Mouse (Mus musculus) bone marrow, adult 2 months (tissue): ENCODE results near the gene Sdk2. TPM values are rescaled to one million over a fixed set of nuclear protein-coding genes. Genes with fewer than 3 reads are reported as not detected.

ENCODE experiments used
- H3K27ac ChIP-seq: fragments of 200-500 bp; 2 replicates; pipeline ENCODE4 v1.5.1; 2012; ENCODE audit warnings: low read depth, mild to moderate bottlenecking, control low read depth, inconsistent platforms, low read length; ENCODE audit not compliant: control insufficient read depth, poor library complexity, insufficient read depth
- H3K4me1 ChIP-seq: fragments of 200-500 bp; 2 replicates; pipeline ENCODE4 v1.6.1; 2011; ENCODE audit warnings: low read length; ENCODE audit not compliant: control insufficient read depth, insufficient read depth
- H3K4me3 ChIP-seq: fragments of 200-500 bp; replicated peaks from 2 replicates; pipeline ENCODE3; 2011; ENCODE audit warnings: mild to moderate bottlenecking, low read depth, low read length, control low read depth; ENCODE audit not compliant: control insufficient read depth
- CTCF ChIP-seq: fragments of 200-500 bp; IDR thresholded peaks from 2 replicates; pipeline ENCODE4 v1.5.1; 2011; ENCODE audit warnings: low read length, control low read depth; ENCODE audit not compliant: control insufficient read depth, insufficient read depth
- POLR2A ChIP-seq: fragments of 200-500 bp; IDR thresholded peaks from 2 replicates; pipeline ENCODE4 v1.6.1; 2011; ENCODE audit warnings: low read depth, mild to moderate bottlenecking, control low read depth, low read length, borderline replicate concordance; ENCODE audit not compliant: control insufficient read depth
- WGBS: fragments of 180-500 bp; shearing (Covaris S2); methylation state at CpG from one replicate; pipeline ENCODE4 v1.1.7; 2018; 5-methylcytosine and 5-hydroxymethylcytosine counted together
- polyA plus RNA-seq: library from polyadenylated mRNA; stranded (reverse); fragments of >200 nt; gene quantifications from 2 replicates; pipeline ENCODE4 v1.2.4, GENCODE M21; 2011; ENCODE audit warnings: low replicate concordance; ENCODE audit not compliant: missing spikeins, insufficient read depth, insufficient read length

Sdk2 gene
- polyA plus RNA-seq, 1 experiment = 0.17 TPM

DNA sequence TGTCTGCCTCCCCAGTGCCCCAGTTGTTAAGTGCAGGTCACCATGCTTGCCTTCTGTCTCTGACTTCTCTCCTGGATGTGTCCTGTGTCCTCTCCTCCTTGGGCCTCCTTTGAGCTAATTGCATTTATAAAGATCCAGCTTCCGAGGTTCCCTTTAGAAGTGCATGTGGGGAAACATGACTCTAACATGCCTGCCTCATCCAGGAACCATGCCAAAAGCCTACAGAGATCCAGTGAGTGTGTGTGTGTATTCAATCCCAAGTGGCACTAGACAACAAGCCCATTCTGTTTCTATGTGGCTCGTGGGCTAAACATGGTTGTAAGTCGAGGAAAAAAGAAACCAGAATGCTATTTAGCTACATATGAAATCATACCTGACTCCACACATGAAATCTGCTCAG, 298.5 kb downstream of the Sdk2 start:
- no peak overlapping the region for H3K4me3 ChIP-seq
- WGBS = 69% methylated on average over 3 of the region's 3 CpGs
- no peak overlapping the region for H3K27ac ChIP-seq
- TF ChIP-seq POLR2A = no peak
- TF ChIP-seq CTCF = no peak
- peaks cover 9% of the 10 kb centered on the region for H3K4me1 ChIP-seq

DNA sequence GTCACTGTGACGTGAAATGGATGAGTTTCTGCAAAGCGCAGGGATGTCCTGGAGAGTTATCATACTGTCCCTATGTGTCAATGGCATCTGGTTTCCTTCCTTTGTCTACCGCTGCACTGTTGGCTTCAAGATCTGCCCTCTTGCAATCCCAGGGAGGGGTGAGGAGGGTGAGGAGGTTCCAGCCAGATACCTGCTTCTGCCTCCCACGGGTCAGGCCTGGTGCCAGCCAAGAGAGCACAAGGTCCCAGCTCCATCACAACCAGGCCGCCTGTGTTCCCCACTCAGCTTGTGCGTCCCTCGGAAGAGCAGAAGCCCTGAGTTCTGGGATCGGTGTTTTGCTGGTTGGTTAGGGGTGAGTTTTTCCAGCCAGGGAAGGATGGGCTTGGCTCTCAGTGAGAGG, 299.6 kb downstream of the Sdk2 start:
- TF ChIP-seq POLR2A = no peak
- TF ChIP-seq CTCF = no peak
- Histone ChIP-seq H3K27ac (peak overlapping the region; percentile 4; the same call in 1 of the 2 replicates), H3K4me3 (no peak overlapping the region), H3K4me1 (peaks cover 9% of the 10 kb centered on the region)
- 60% methylated on average over 8 of the region's 8 CpGs for WGBS

DNA sequence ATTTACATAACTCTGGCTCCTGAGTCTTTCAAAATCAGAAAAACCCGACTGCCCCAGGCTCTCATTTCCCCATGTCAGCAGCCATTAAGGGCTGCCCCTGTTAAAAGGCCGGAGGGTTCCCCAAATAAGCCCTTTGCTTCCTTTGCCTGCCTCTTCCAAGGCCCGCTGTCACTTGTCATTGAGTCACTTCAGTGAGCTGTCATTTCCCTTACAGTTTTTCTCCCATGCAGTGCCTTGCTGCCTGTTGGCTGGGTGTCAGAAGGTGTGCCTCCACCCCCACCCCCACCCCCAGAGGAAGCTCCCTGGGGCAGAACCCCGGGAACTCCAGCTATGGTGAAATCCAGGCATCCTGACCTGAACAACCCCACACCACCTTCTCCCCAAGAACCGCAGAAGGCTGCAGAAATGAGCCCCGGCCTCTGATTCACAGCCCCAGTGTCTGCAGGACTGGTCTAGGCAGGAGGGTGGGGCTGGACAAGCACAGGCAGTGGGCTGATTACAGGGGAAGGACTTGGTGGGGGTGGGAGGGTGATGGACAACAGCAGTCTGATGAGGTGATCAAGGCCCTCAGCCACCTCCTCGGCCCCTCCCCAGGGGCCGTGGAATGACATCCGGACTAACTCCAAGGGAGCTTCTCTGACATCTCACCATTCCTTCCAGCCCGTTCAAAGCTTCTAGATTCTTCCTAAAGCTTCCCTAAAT, 300.4 kb downstream of the Sdk2 start:
- peaks cover 11% of the 10 kb centered on the region for H3K4me1 ChIP-seq
- 47% methylated on average over 10 of the region's 10 CpGs for WGBS
- H3K27ac ChIP-seq = peak overlapping the region; percentile 71

DNA sequence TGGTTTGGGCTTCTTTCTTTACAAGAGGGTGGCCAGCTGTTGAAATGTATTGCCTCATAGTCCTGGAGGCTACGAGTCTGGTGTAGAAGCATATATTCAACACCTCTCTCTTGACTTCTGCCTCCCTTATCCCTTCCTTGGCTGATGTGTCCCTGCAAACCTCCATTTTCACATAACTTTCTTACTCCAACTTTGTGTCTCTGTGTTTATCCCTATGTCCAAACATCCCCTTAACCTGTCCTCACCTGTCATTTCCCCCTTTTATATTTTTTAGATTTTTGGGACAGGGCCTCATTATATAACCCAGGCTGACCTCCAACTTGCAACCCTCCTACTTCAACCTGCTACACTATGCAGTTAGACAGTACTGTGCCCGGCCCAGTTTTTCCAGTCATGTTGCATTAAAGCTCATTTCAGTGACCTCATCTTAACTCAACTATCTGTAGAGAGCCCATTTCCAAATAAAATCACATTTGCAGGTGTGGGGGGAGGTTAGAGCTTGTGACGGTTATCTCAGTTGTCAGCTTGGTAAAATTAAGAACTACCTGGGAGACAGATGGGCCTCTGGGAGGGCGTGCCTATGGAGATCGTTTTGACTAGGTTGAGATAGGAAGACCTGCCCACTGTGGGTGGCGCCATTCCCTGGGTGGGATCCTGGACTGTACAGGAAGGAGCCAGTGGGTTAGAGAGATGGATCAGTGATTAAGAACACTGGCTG, 302.6 kb downstream of the Sdk2 start:
- 68% methylated on average over 6 of the region's 6 CpGs for WGBS
- TF ChIP-seq CTCF = no peak
- no peak for TF ChIP-seq POLR2A
- Histone ChIP-seq H3K4me3 (no peak overlapping the region), H3K4me1 (peaks cover 11% of the 10 kb centered on the region), H3K27ac (no peak overlapping the region)

More for the DNA sequence above, 300.4 kb downstream of the Sdk2 start:
- H3K4me3 ChIP-seq = no peak overlapping the region
- TF ChIP-seq POLR2A (no peak), CTCF (no peak)

DNA sequence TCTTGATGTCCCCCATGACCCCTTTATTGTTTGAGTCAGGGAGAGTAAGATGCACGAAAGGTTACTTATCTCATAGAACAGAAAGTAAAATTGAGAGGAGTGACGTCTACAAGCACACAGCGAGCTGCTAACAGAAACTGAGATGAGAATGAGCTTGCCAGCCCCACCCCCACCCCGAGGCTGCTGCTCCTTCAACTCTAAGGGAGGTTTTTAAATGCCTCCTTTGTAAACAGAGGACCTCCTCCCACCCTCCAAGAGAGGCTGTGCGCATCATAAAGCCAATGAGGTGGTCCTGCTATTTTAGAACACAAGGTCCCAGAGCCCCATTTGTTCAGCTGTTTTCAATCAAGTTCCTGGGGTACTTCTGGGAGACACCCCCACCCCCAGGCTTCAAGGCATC, 303.4 kb downstream of the Sdk2 start:
- H3K27ac ChIP-seq = no peak overlapping the region
- peaks cover 11% of the 10 kb centered on the region for H3K4me1 ChIP-seq
- no peak overlapping the region for H3K4me3 ChIP-seq
- WGBS = 37% methylated on average over 5 of the region's 5 CpGs
- TF ChIP-seq CTCF (no peak), POLR2A (no peak)

DNA sequence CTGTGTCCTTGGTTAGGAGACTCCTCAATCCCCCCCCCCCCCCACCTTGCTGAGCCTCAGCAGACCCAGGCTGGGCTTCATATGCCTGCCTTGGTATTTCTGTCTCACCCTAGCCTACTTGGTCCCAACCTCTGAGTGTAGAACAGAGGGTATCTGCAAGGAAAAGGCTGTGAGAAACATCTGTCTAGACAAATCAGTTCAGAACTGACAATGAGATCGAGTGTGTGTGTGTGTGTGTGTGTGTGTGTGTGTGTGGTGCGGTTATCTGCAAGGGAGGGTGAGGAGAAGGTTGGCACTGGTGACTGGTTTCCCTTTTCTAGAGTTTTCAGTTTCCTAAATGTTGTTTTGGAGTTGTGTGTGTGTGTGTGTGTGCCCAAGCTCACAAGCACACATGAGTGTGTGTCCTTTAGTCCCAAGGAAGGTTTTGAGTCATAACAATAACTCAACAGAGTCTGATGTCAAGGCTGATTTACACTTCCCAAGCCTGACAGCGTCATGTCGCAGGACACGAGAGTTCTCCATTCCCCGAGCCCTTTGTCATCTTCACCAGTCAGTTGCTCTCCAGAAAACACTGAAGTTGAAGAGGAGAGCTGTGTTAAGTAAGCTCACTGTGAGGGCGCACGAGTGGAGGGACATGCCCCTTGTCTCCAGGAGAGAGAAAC, 304.6 kb downstream of the Sdk2 start:
- Histone ChIP-seq H3K4me3 (no peak overlapping the region), H3K4me1 (peaks cover 9% of the 10 kb centered on the region), H3K27ac (no peak overlapping the region)
- WGBS = 61% methylated on average over 8 of the region's 8 CpGs
- no peak for TF ChIP-seq CTCF
- no peak for TF ChIP-seq POLR2A

DNA sequence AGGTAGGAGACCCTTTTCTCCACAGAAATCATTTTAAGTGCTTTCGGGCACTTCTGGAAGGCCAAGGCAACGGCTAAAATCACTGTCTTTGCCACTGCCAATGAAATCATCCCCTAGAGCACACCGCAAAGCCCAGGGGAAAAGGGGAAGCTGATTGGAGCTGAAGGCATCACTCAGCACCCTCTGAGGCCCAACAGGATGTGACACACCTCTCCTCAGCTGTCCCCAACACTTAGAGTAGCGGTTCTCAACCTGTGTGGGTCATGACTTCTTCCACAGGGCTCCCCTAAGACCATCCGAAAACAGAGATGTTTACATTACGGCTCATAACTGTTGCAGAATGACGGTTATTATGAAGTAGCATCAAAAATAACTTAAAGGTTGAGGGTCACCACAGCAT, 305.2 kb downstream of the Sdk2 start:
- 27% methylated on average over 7 of the region's 7 CpGs for WGBS
- H3K27ac ChIP-seq = no peak overlapping the region
- peaks cover 6% of the 10 kb centered on the region; the same call in 1 of the 2 replicates for H3K4me1 ChIP-seq
- TF ChIP-seq POLR2A = no peak
- no peak for TF ChIP-seq CTCF
- no peak overlapping the region for H3K4me3 ChIP-seq

DNA sequence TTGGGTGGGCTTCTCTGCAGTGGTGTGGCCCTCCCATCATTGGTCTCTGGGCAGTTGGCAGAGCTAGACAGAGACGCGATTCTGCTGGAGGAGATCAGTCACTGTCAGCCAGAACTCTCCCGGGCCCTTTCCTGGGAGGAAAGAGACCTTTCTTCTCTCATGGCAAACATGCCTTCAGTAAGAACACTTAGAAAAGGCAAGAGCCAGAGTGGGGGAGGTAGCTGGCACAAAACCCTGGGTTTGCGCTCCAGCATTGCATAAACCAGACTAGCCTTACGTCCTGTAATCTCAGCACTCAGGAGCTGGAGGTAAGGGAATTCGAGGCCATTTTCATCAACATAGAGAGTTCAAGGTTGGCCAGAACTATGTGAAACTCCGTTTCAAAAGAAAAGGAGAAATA, 306.4 kb downstream of the Sdk2 start:
- Histone ChIP-seq H3K4me1 (peaks cover 5% of the 10 kb centered on the region; the same call in 1 of the 2 replicates), H3K27ac (no peak overlapping the region), H3K4me3 (no peak overlapping the region)
- 70% methylated on average over 7 of the region's 7 CpGs for WGBS
- TF ChIP-seq CTCF (no peak), POLR2A (no peak)
